In genomic region chr7:94687887-94688286, GRCm38 (mm10) we compare ENCODE assay signal across 18 mouse cellular contexts.
DNase-seq lines count a peak whose midpoint lies in the region; ATAC-seq and TF ChIP-seq lines count a peak whose summit lies in the region.
"Had no signal": no experiment of that assay in that cellular context is flagged by ENCODE, and none has a peak within 500 bp of the region (broad histone marks: within the 10 kb centered on the region; RNA-seq: fewer than 3 reads in every experiment).

No protein-coding gene starts in this region.

- no peaks in the 10 kb centered on the region for H3K9me3 ChIP-seq in hindbrain, postnatal 0 days (ENCODE audit: low read length)
- no peaks in the 10 kb centered on the region for H3K9me3 ChIP-seq in hindbrain, embryonic 10.5 days
- no peaks in the 10 kb centered on the region for H3K9me3 ChIP-seq in forebrain, embryonic 15.5 days
- H3K9me3 ChIP-seq in midbrain, embryonic 11.5 days (ENCODE audit: control insufficient read depth, low read length), result no peaks in the 10 kb centered on the region
- no peaks in the 10 kb centered on the region for H3K9me3 ChIP-seq in midbrain, embryonic 15.5 days
- H3K9me3 ChIP-seq in intestine, postnatal 0 days (ENCODE audit: control insufficient read depth), result no peaks in the 10 kb centered on the region
- H3K9me3 ChIP-seq: embryonic facial prominence, embryonic 12.5 days; heart, embryonic 15.5 days; intestine, embryonic 15.5 days had no signal

- no peaks in the 10 kb centered on the region for H3K36me3 ChIP-seq in hindbrain, postnatal 0 days (ENCODE audit: insufficient read depth, low read length)
- no peaks in the 10 kb centered on the region for H3K36me3 ChIP-seq in hindbrain, embryonic 10.5 days
- no peaks in the 10 kb centered on the region for H3K36me3 ChIP-seq in forebrain, embryonic 15.5 days
- no peaks in the 10 kb centered on the region for H3K36me3 ChIP-seq in midbrain, embryonic 11.5 days (ENCODE audit: control insufficient read depth, insufficient read depth, low read length)
- H3K36me3 ChIP-seq in midbrain, embryonic 15.5 days (replicated peaks), result no peaks in the 10 kb centered on the region
- no peaks in the 10 kb centered on the region for H3K36me3 ChIP-seq in intestine, postnatal 0 days (ENCODE audit: control insufficient read depth, insufficient read depth)
- H3K36me3 ChIP-seq: embryonic facial prominence, embryonic 12.5 days; heart, embryonic 15.5 days; intestine, embryonic 15.5 days had no signal

- H3K4me1 ChIP-seq in hindbrain, postnatal 0 days (ENCODE audit: insufficient read depth, low read length), result no peaks in the 10 kb centered on the region
- no peaks in the 10 kb centered on the region for H3K4me1 ChIP-seq in hindbrain, embryonic 10.5 days (replicated peaks)
- H3K4me1 ChIP-seq in forebrain, embryonic 15.5 days, result peaks cover 10% of the 10 kb centered on the region
- 0 out of 2 replicates have a peak, but pooled peaks cover 3% of the 10 kb centered on the region for H3K4me1 ChIP-seq in midbrain, embryonic 11.5 days (ENCODE audit: control insufficient read depth, insufficient read depth, low read length)
- H3K4me1 ChIP-seq in midbrain, embryonic 15.5 days, result peaks cover 7% of the 10 kb centered on the region; the same call in 1 of the 2 replicates
- no peaks in the 10 kb centered on the region for H3K4me1 ChIP-seq in intestine, postnatal 0 days (replicated peaks; ENCODE audit: control insufficient read depth, insufficient read depth, low read length)
- H3K4me1 ChIP-seq: heart, embryonic 15.5 days; intestine, embryonic 15.5 days had no signal

- peak; percentile 5 for DNase-seq in hindbrain, postnatal 0 days (ENCODE audit: low spot score)
- no peak for DNase-seq in hindbrain, embryonic 10.5 days (ENCODE audit: low spot score)
- DNase-seq in midbrain, embryonic 11.5 days (ENCODE audit: low spot score, missing footprints), result peak; percentile 85
- no peak for DNase-seq in cerebellum, adult 8-10 months
- DNase-seq in kidney, adult 11 months, result no peak
- DNase-seq: adrenal gland, adult 2 months; adrenal gland, postnatal 25 days; cerebellum, adult 2 months; cerebellum, postnatal 14 days; heart, adult 18-20 months; heart, postnatal 14 days had no signal

- ATAC-seq in hindbrain, postnatal 0 days, result no peak
- ATAC-seq in forebrain, embryonic 15.5 days (replicated peaks), result peak; percentile 87
- ATAC-seq in midbrain, embryonic 11.5 days (ENCODE audit: low FRiP score), result peak; percentile 40
- peak; percentile 76; the same call in 1 of the 2 replicates for ATAC-seq in midbrain, embryonic 15.5 days (replicated peaks)
- no peak for ATAC-seq in intestine, postnatal 0 days
- ATAC-seq: intestine, embryonic 15.5 days had no signal

- 33% methylated on average over 2 of the region's 2 CpGs for WGBS in hindbrain, postnatal 0 days
- 49% methylated on average over 2 of the region's 2 CpGs for WGBS in hindbrain, embryonic 10.5 days
- 7% methylated on average over 2 of the region's 2 CpGs for WGBS in forebrain, embryonic 15.5 days
- 20% methylated on average over 2 of the region's 2 CpGs for WGBS in midbrain, embryonic 11.5 days
- 17% methylated on average over 2 of the region's 2 CpGs for WGBS in midbrain, embryonic 15.5 days
- WGBS in intestine, postnatal 0 days, result 51% methylated on average over 2 of the region's 2 CpGs

- no peak overlapping the region for H3K4me3 ChIP-seq in hindbrain, postnatal 0 days (ENCODE audit: low read length)
- H3K4me3 ChIP-seq in hindbrain, embryonic 10.5 days, result no peak overlapping the region
- no peak overlapping the region for H3K4me3 ChIP-seq in forebrain, embryonic 15.5 days
- no peak overlapping the region for H3K4me3 ChIP-seq in midbrain, embryonic 11.5 days (ENCODE audit: low read depth, low read length)
- no peak overlapping the region for H3K4me3 ChIP-seq in midbrain, embryonic 15.5 days
- H3K4me3 ChIP-seq in intestine, postnatal 0 days (ENCODE audit: low read depth, low read length), result no peak overlapping the region
- H3K4me3 ChIP-seq: embryonic facial prominence, embryonic 12.5 days; heart, embryonic 15.5 days; intestine, embryonic 15.5 days had no signal

- H3K4me2 ChIP-seq in hindbrain, postnatal 0 days (ENCODE audit: low read depth, low read length), result no peak overlapping the region
- H3K4me2 ChIP-seq in forebrain, embryonic 15.5 days (replicated peaks), result no peak overlapping the region
- no peak overlapping the region for H3K4me2 ChIP-seq in midbrain, embryonic 11.5 days
- H3K4me2 ChIP-seq in midbrain, embryonic 15.5 days, result no peak overlapping the region
- no peak overlapping the region for H3K4me2 ChIP-seq in intestine, postnatal 0 days (replicated peaks; ENCODE audit: low read depth)
- H3K4me2 ChIP-seq: embryonic facial prominence, embryonic 12.5 days; heart, embryonic 11.5 days; heart, embryonic 15.5 days; intestine, embryonic 15.5 days had no signal

- TF ChIP-seq CTCF in hindbrain, postnatal 0 days (IDR thresholded peaks at IDR 0.05; ENCODE audit: low read depth), result no peak
- TF ChIP-seq CTCF in intestine, postnatal 0 days (IDR thresholded peaks at IDR 0.05; ENCODE audit: low read depth), result no peak

- no peaks in the 10 kb centered on the region for H3K27me3 ChIP-seq in hindbrain, postnatal 0 days (ENCODE audit: insufficient read depth, low read length)
- no peaks in the 10 kb centered on the region for H3K27me3 ChIP-seq in hindbrain, embryonic 10.5 days (ENCODE audit: insufficient read depth, poor library complexity, severe bottlenecking)
- no peaks in the 10 kb centered on the region for H3K27me3 ChIP-seq in forebrain, embryonic 15.5 days
- H3K27me3 ChIP-seq in midbrain, embryonic 11.5 days (ENCODE audit: control insufficient read depth, insufficient read depth, low read length), result no peaks in the 10 kb centered on the region
- H3K27me3 ChIP-seq in midbrain, embryonic 15.5 days (replicated peaks), result no peaks in the 10 kb centered on the region
- H3K27me3 ChIP-seq in intestine, postnatal 0 days (replicated peaks; ENCODE audit: control insufficient read depth, insufficient read depth, low read length), result no peaks in the 10 kb centered on the region
- H3K27me3 ChIP-seq: embryonic facial prominence, embryonic 12.5 days; heart, embryonic 15.5 days; intestine, embryonic 15.5 days had no signal

- no peak overlapping the region for H3K9ac ChIP-seq in hindbrain, postnatal 0 days (replicated peaks; ENCODE audit: low read length)
- H3K9ac ChIP-seq in forebrain, embryonic 15.5 days (replicated peaks), result no peak overlapping the region
- H3K9ac ChIP-seq in midbrain, embryonic 11.5 days (ENCODE audit: low read length), result no peak overlapping the region
- no peak overlapping the region for H3K9ac ChIP-seq in midbrain, embryonic 15.5 days
- no peak overlapping the region for H3K9ac ChIP-seq in intestine, postnatal 0 days (ENCODE audit: low read depth, low read length)
- H3K9ac ChIP-seq: embryonic facial prominence, embryonic 12.5 days; heart, embryonic 15.5 days; intestine, embryonic 15.5 days had no signal

- H3K27ac ChIP-seq in hindbrain, postnatal 0 days, result no peak overlapping the region
- no peak overlapping the region for H3K27ac ChIP-seq in hindbrain, embryonic 10.5 days
- peak overlapping the region; percentile 64 for H3K27ac ChIP-seq in forebrain, embryonic 15.5 days (replicated peaks)
- H3K27ac ChIP-seq in midbrain, embryonic 11.5 days (ENCODE audit: low read depth, low read length), result no peak overlapping the region
- no peak overlapping the region for H3K27ac ChIP-seq in midbrain, embryonic 15.5 days
- no peak overlapping the region for H3K27ac ChIP-seq in intestine, postnatal 0 days (ENCODE audit: low read depth, low read length)
- H3K27ac ChIP-seq: embryonic facial prominence, embryonic 12.5 days; heart, embryonic 15.5 days; intestine, embryonic 15.5 days had no signal

Comparison
In these comparisons a context has a peak if more than half of its experiments do, and no peak if none do; other contexts are left out.
1. DNase-seq: peak in hindbrain, postnatal 0 days (single experiment) and midbrain, embryonic 11.5 days (single experiment); none in hindbrain, embryonic 10.5 days (single experiment), cerebellum, adult 8-10 months (single experiment) and kidney, adult 11 months (single experiment).
2. ATAC-seq: peak in forebrain, embryonic 15.5 days (single experiment), midbrain, embryonic 11.5 days (single experiment) and midbrain, embryonic 15.5 days (single experiment); none in hindbrain, postnatal 0 days (single experiment) and intestine, postnatal 0 days (single experiment).